Mouse (Mus musculus) layer of hippocampus, postnatal 25 days (tissue): ENCODE measurements around the gene Necab3. TPM values are rescaled to one million over a fixed set of nuclear protein-coding genes. Genes with fewer than 3 reads are reported as not detected.

Experiments
- DNase-seq, 2 experiments: peaks; one replicate each; pipeline ENCODE4 v3.0.0; 2022; ENCODE audit warnings: mixed read lengths in 2 of 2, low spot score in 1 of 2; ENCODE audit errors: extremely low spot score in 1 of 2
- total RNA-seq, 2 experiments: library from RNA; stranded (reverse); gene quantifications; 2 replicates each; pipeline ENCODE4 v1.2.3; 2021

Gene Necab3
- 10 to 100 TPM; 27.4 to 29.8 TPM for total RNA-seq

DNA sequence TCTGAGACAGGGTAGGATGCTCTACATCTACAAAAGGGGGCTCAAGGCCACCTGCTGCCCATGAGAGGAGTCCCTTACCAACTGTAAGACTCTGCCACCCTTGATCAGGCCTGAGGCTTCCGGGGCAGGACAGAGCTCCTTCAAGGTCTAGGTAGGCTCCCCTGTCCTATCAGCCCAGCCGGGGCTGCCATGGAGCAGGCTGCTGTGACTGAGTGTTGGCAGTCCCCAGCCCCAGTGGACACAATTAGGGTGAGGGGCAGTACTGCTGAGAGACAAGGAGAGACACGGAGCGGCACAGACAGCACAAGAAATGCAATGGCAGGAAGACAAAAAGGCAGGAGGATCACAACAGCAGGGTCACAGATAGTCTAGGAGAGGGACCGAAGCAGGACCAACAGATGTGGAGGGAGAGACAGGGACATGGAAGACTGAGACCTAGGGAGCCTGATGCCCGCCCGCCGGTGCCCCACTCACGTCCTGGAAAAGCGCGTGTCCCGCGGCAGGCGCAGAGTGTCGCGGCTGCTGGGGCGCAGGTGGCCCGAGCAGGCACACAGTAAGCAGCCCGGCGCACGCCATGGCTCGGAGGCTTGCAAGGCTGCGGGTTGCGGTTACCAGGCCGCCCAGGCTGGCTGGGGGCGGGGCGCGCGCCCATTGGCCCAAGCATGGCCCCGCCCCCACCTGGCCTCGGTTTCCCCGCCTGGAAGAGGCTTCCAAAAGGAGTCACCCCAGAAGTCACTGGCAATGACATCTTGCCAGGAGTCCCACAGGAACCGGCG, at the start of gene Necab3:
Gene Necab3 (minus strand): TSS at position 627 of the 776 bp plus-strand sequence.
- peak in 1 of 2 experiments; percentile 56 for DNase-seq

GRCm38 (mm10) chr2:154606965-154607364, 48.3 kb upstream of the Necab3 start:
- no peak for DNase-seq

- no peak for DNase-seq
Observed at GRCm38 (mm10) chr2:154604156-154604555, 45.5 kb upstream of the Necab3 start.

DNA sequence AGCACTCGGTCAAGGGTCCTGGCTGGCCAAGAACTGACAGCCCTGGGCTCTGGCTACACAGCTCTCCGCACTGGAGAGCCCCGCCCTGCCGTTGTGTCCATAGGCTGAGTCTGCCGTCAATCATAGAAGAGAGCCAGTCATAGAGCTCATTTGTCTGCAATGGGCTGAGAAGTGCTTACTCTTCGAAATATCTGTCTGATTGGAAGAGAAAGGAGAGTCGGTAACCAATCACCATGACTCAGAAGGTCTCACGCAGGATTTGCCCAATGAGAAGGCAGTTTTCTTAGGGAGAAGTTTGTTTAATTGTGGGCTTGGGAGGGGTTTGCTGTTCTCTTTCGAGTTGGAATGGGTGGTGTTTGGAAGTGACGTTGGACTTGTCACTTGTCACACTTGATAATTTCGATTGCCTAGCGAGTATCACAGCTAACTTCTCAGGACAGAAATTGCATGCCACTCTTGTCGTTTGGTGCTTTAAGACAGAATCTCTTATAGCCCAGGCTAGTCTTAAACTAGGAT, 45.0 kb upstream of the Necab3 start, which contains the start of gene Pxmp4:
Gene Pxmp4 (minus strand): TSS at position 71 of the 516 bp plus-strand sequence.
- peak; percentile 98 to 100 for DNase-seq

DNA sequence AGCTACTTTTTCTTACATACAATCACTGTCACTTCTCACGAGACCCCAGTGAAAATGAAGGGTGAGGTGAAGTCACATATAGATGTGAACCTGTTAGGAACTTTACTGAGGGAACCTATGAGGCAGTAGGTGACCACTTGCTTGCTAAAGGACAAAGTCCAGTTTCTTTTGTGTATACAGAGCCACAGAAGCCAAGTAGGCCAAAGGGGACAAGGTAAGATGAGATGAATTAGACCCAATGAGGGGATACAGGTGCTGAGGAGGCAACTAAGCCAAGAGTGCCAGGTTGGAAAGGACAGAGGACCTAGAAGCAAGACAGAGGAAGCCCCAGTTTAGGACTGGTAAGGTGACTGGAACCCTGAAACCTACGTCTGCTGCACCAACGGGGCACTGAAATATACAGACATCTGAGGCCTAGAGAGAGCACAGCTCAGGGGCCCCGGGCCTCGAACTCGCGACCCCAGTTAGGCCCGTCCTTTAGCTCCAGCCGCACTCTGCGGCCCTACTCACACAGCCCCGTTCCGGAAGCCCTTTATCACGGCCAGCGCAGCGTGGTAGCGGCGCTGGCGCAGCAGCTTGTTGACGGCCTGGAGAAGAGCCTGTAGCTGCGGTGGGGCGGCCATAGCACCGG, 44.4 kb upstream of the Necab3 start:
- DNase-seq, result no peak

DNA sequence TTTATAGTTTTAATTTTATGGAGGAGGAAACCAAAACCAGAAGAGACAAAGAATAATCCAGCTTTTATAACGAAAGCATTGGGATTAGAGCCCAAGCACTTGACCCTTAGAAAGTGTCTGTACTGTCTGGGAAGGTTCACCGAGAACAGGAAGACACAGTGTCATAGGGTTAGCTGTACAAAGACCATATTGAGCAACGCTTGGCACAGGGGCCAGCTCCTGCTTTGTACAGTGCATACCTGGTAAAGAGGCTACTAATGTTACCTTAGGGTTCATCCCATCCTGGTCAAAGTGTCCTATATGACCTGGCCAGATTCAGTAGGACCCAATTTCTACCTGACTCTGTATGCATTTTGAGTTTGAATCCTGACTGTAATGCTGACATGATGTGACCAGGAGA, 42.6 kb upstream of the Necab3 start:
- DNase-seq, result no peak

DNA sequence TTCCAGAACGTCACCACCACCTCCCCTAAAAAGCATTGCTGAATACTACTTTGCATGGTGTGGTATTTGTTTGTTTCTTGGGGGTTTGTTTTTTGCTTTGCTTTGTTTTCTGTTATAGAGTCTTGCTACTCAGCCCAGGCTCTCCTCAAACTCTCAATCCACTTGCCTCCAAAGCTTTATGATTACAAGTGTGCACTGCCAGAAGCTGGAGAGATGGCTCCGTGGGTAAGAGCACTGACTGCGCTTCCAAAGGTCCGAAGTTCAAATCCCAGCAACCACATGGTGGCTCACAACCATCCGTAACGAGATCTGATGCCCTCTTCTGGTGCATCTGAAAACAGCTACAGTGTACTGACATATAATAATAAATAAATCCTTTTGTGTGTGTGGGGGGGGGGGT, 41.9 kb upstream of the Necab3 start:
- DNase-seq, result no peak

GRCm38 (mm10) chr2:154597399-154597798, 38.7 kb upstream of the Necab3 start:
- no peak for DNase-seq

DNA sequence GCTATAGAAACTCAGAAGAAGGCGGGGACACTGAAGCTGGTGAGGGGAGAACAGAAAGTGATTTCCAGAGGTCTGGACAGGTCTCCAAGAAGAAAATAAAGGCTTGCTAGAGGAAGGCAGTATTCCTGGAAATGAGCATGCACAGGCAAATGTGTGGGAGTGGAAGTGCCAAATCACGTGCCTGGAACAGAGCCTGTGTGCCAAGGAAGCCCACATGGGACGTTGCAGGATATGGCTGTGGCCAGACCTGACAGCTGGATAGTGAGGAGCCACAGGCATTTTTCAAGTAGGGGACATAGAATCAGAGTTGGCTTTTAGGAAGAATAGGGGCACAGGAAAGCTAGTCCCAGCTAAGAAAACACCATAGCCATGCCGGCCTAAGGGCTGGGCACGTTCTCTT, 37.1 kb upstream of the Necab3 start:
- no peak for DNase-seq

- DNase-seq, result no peak
Observed at GRCm38 (mm10) chr2:154593025-154593424, 34.3 kb upstream of the Necab3 start.

- no peak for DNase-seq
Observed at GRCm38 (mm10) chr2:154591239-154591638, 32.5 kb upstream of the Necab3 start.

GRCm38 (mm10) chr2:154589051-154589450, 30.4 kb upstream of the Necab3 start:
- DNase-seq, result no peak

- peak in 1 of 2 experiments; percentile 54 for DNase-seq
Observed at GRCm38 (mm10) chr2:154586405-154586804, 27.7 kb upstream of the Necab3 start.

GRCm38 (mm10) chr2:154584931-154585601, 26.4 kb upstream of the Necab3 start:
- no peak for DNase-seq

DNA sequence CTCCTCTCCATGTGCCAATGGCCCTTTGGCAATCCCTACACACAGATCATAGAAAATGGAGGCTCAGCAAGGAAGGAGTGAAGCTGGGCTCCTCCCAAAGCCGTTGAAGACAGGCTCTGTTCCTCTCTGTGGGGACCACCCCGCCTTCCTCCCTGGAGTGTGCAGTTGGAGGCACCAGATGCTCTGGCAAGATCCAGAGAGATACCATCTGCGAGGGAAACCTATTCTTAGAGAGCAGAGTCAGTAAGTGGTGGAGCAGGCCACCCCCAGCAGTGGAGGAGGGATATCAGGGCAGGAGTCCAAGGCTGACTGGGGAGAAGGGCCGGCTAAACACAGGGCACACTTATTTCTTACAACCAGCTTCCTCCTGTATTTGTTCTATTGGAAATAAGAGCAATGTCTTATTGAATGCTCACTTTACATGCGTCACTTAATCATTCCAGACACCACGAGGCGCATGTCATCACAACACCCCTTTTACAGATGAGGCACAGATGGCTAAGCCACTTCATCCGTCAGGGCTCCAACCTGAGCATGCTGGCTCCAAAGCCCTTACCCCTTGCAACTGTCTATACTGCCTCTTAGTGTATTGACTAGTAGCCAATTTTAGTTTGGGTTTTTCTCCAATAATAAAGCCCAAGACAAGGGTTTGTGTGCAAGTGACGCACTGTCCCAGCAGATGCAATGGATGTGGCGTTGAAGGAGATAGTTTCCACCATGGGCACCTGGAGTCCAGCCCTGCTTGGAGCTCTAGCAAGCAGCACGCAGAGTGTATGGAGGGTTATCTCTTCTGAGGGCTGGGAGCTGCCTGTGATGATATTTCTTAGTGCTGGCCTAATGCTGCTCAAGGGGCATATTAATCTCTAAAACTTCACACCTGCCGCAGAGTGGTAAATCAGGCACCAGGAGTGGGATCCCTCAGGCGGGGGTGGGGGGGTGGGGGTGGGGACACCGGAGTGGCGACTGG, 25.5 kb upstream of the Necab3 start:
- DNase-seq, result peak; percentile 66 to 78

DNA sequence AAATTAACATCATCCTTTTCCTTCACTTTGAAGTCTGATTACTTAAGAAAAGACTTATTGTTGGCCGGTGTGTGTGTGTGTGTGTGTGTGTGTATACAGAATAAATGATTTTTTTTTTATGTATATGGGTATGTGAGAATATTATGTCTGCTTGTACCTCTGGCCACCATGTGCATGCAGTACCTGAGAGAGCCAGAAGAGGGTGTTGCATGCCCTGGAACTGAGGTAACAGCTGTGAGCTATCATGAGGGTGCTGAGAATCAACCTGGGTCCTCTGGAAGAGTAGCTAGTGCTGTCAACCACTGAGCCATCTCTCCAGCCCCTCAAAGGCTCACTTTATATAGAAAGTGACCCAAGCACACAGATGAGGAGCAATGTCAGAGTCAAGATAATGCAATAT, 22.7 kb upstream of the Necab3 start:
- no peak for DNase-seq

DNA sequence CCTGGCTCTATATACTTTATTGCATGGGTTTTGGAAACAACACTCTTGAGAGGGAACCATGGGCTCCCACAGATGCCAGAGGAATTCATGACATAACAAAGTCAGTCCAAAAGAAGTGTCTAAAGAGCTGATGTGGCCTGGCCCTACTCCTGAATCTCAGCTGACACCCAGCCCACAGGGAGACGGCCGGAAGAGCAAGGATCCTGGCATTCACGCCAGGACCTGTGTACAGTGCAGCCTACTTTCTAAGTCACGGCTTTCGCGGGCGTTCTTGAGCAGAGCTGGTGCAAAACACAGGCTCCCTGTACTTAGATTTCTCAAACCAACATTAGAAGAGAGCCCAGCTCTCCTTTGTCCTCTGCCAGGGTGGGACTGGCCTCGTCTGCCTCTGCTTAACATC, 21.9 kb upstream of the Necab3 start:
- DNase-seq, result no peak

DNA sequence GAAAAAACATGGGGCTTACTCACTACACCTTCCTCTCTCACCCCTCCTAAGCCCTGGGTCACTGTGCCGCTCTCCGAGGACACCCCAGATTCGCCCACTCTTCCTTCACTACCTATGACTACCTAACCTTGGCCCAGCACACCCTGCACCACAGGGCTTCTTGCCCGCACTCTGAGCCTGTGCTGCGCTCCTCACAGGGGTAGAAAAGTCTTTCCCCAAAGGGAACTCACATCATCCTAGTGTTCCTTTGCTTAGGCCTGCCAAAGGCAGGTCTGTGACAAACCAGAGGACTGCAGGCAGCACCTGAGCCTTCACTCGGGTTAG, 19.0 kb upstream of the Necab3 start:
- no peak for DNase-seq

DNA sequence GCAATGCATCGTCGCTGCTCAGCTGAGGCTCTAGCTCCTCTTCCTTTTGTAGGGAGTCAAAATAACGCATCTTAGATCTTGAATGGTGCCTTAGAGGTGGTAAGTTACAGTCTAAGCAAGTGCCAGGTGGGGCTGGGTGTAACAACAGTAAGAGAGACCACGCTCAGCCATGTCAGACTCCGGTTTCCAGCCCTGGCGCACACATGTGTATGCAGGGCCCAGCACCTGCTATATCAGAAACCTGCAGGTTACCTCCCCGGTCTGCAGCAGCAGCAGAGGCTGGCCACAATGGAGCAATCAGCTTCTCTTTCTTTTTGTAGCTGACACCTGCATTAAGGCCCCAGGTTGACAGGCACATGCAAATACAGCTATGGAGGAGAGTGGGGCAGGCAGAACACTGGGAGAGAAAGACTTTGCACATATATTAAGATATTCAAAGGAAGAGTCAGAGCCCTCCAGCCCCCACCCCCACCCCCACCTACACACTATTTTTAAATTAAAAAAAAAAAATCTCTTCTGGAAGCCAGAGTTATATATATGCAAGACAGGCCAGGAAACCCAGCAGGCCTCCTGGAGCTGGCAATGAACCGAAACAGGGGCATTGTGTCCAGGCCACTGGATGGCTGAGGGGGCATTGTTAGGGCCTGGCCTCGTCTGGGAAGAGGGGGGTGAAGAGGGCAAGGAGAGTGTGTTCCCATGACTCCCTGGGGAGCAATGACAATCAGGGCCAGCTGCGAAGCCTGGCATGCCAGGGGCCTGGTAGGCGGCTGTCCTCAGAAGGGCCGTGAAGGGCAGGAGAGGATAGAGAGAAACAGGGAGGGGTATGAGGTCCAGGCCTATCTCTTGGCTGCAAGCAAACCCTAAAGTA, 18.4 kb upstream of the Necab3 start:
- no peak for DNase-seq
